Mouse (Mus musculus) liver, adult 2 months (tissue): Measurements from ENCODE around the gene Bcl3.

Experiments used
- CTCF ChIP-seq: fragments of 200-500 bp; IDR thresholded peaks from 2 replicates; pipeline ENCODE4 v1.5.1; 2011; ENCODE audit warnings: low read depth, low read length, control low read depth
- POLR2A ChIP-seq: fragments of 200-500 bp; IDR thresholded peaks from 2 replicates; pipeline ENCODE4 v1.6.1; 2011; ENCODE audit warnings: low read length, control low read depth; ENCODE audit not compliant: insufficient read depth; ENCODE audit errors: extremely low read depth

- TF ChIP-seq POLR2A (no peak), CTCF (peak; percentile 93)
Measured at GRCm38 (mm10) chr7:19789904-19790347, 32.6 kb downstream of the Bcl3 start.
